Mouse (Mus musculus) ES-Bruce4 (cell line): ENCODE data around the gene Prkn.

Source experiments
- CTCF ChIP-seq: IDR thresholded peaks from one replicate; pipeline ENCODE4 v1.8.1; 2011; ENCODE audit warnings: low read depth, low read length
- EP300 ChIP-seq: IDR thresholded peaks from 2 replicates; pipeline ENCODE4 v1.6.1; 2011; ENCODE audit warnings: low read depth, low read length; ENCODE audit not compliant: insufficient read depth
- POLR2A ChIP-seq: IDR thresholded peaks from one replicate; pipeline ENCODE4 v1.8.1; 2011; ENCODE audit warnings: low read length; ENCODE audit not compliant: insufficient read depth

GRCm38 (mm10) chr17:10840148-10840707 is at the start of gene Prkn, which contains the start of gene Pacrg:
- TF ChIP-seq POLR2A = no peak
- TF ChIP-seq CTCF = no peak
- TF ChIP-seq EP300 = no peak
